Mouse (Mus musculus) brain, embryonic 14.5 days (tissue): ENCODE measurements around the gene Efna1.

Experiments used
- CTCF ChIP-seq: fragments of 200-500 bp; IDR thresholded peaks from 2 replicates; pipeline ENCODE4 v1.5.1; 2012; ENCODE audit warnings: inconsistent platforms, mild to moderate bottlenecking, moderate library complexity, borderline replicate concordance; ENCODE audit not compliant: insufficient read depth, insufficient read length; ENCODE audit errors: extremely low read depth
- POLR2A ChIP-seq: fragments of 200-500 bp; IDR thresholded peaks from 2 replicates; pipeline ENCODE4 v1.6.1; 2012; ENCODE audit warnings: mild to moderate bottlenecking, inconsistent platforms, borderline replicate concordance; ENCODE audit not compliant: poor library complexity, insufficient read depth, insufficient read length, severe bottlenecking; ENCODE audit errors: extremely low read depth

- TF ChIP-seq POLR2A (peak; percentile 42; the same call in 1 of the 2 replicates), CTCF (no peak)
Measured at GRCm38 (mm10) chr3:89322514-89323165, 41.7 kb upstream of the Efna1 start, which contains the start of gene Efna3.
